Mouse (Mus musculus) hindbrain, postnatal 0 days (tissue): Measurements from ENCODE around the gene Pik3ap1. TPM values are rescaled to one million over a fixed set of nuclear protein-coding genes. Genes with fewer than 3 reads are reported as not detected.

Experiments
- ATAC-seq: fragments of 200-750 bp; cut with Nextera tagmentation; 2 replicates; pipeline ENCODE4 v1.8.0; 2017; ENCODE audit warnings: mild to moderate bottlenecking, moderate TSS enrichment, moderate library complexity
- DNase-seq: peaks from one replicate; pipeline ENCODE4 v3.0.0-alpha.2; 2015; ENCODE audit warnings: low spot score
- H3K27ac ChIP-seq: fragments of 300-500 bp; sonication (generic); 2 replicates; pipeline ENCODE4 v1.5.1; 2014; ENCODE audit warnings: mild to moderate bottlenecking
- H3K27me3 ChIP-seq: fragments of 300-500 bp; sonication (generic); 2 replicates; pipeline ENCODE4 v1.6.1; 2014; ENCODE audit warnings: low read length, mixed read lengths; ENCODE audit not compliant: insufficient read depth
- H3K36me3 ChIP-seq: fragments of 300-500 bp; sonication (generic); 2 replicates; pipeline ENCODE4 v1.6.1; 2014; ENCODE audit warnings: low read length, mixed read lengths; ENCODE audit not compliant: insufficient read depth
- H3K4me1 ChIP-seq: fragments of 300-500 bp; sonication (generic); 2 replicates; pipeline ENCODE4 v1.6.1; 2014; ENCODE audit warnings: antibody characterized with exemption, low read length, mixed read lengths; ENCODE audit not compliant: insufficient read depth
- H3K4me2 ChIP-seq: fragments of 300-500 bp; sonication (generic); 2 replicates; pipeline ENCODE4 v1.6.1; 2014; ENCODE audit warnings: low read depth, mild to moderate bottlenecking, low read length, moderate library complexity, mixed read lengths
- H3K4me3 ChIP-seq: fragments of 300-500 bp; sonication (generic); 2 replicates; pipeline ENCODE4 v1.5.1; 2014; ENCODE audit warnings: low read length
- H3K9ac ChIP-seq: fragments of 300-500 bp; sonication (generic); replicated peaks from 2 replicates; pipeline ENCODE4 v1.6.1; 2014; ENCODE audit warnings: mild to moderate bottlenecking, low read length, moderate library complexity, mixed read lengths
- H3K9me3 ChIP-seq: fragments of 300-500 bp; sonication (generic); 2 replicates; pipeline ENCODE4 v1.6.1; 2016; ENCODE audit warnings: low read length, mixed read lengths
- CTCF ChIP-seq: IDR thresholded peaks from 2 replicates; pipeline ENCODE4 v1.5.1; 2016; ENCODE audit warnings: antibody characterized with exemption, control low read depth, low read depth
- WGBS: fragments of 180-500 bp; shearing (Covaris S2); extraction: QIAGEN DNeasy Blood & Tissue Kit; methylation state at CpG from one replicate; pipeline ENCODE4 v1.1.7; 2014; 5-methylcytosine and 5-hydroxymethylcytosine counted together
- polyA plus RNA-seq: library from polyadenylated mRNA; unstranded; fragments of >200 nt; fragmentation: Nextera tagmentation; extraction: Ambion mirVana; gene quantifications from 2 replicates; pipeline ENCODE4 v1.2.1, GENCODE M21; 2015
- total RNA-seq: library from RNA; depleted of rRNA; stranded (reverse); fragments of >200 nt; gene quantifications from 2 replicates; pipeline ENCODE4 v1.2.3, GENCODE M21; 2014

Gene Pik3ap1
- total and polyA plus RNA-seq, 2 experiments from 2014 or later, result 1.1 to 1.7 TPM

DNA sequence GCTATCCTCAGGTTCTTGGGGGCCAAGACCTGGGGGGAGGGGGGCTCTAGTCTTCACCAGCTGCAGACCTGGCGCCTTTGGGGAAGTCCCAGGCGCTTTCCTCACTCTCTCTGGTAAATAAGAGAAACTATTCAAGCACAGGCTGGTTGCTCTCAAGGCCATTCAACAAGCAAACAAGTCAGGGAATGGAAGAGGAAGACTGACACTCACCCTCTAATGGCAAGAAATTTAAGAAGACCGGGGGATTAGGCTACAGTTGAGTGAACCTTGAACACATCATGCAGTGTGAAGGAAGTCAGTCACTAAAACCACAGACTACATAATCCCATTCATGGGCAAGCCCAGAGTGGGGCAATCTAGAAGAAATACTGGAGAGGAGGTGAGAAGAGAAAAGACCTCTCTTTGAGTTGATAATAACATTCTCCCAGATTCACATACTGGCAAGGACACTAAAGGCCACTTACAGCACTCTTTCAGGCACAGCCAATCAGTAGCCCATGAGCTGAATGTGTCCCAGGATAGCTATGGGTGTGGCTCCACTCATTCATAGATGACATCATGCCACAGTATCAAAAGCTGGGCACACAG lies 2.4 kb downstream of the Pik3ap1 start:
- WGBS, result 84% methylated on average over 3 of the region's 3 CpGs
- H3K27me3 ChIP-seq, result no peaks in the 10 kb centered on the region
- ATAC-seq (no peak), DNase-seq (no peak)
- no peaks in the 10 kb centered on the region for H3K9me3 ChIP-seq
- H3K27ac ChIP-seq, result no peak overlapping the region
- no peak overlapping the region for H3K4me3 ChIP-seq
- H3K4me1 ChIP-seq, result no peaks in the 10 kb centered on the region
- no peak overlapping the region for H3K9ac ChIP-seq
- no peak for TF ChIP-seq CTCF
- no peak overlapping the region for H3K4me2 ChIP-seq
- no peaks in the 10 kb centered on the region for H3K36me3 ChIP-seq

DNA sequence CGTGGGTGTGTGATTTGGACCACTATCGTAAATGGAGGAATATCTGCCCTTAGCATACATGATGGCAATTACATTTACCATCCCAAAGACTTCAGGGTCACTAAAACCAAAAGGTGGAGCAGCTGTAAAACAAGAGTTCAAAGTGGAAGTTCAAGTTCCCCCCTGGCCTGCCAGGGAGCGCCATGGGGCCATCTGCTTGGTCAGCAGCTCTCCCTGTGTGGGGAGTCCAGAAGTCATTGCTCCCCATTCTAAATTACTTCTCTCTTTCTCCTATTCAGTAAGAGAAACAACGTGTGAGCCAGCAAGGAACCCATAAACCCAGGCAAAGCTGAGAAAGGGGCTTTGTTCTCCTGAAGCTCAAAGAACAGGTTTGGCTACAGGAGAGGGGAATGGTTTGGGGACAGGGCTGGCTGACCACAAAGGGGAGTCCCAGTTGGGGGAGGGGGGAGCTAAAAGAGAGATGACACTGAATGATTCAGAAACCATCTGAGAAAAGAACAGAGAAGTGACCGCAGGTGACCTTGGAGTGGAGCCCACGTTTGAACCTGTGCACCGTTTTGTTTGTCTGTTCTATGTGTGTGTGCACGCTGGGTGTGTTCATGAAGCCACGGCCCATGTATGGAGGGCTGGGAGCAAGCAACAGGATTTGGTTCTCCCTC lies 3.2 kb downstream of the Pik3ap1 start:
- 78% methylated on average over 9 of the region's 9 CpGs for WGBS
- no peaks in the 10 kb centered on the region for H3K27me3 ChIP-seq
- no peaks in the 10 kb centered on the region for H3K36me3 ChIP-seq
- no peaks in the 10 kb centered on the region for H3K9me3 ChIP-seq
- no peak overlapping the region for H3K4me3 ChIP-seq
- DNase-seq, result no peak
- no peaks in the 10 kb centered on the region for H3K4me1 ChIP-seq
- no peak for TF ChIP-seq CTCF
- H3K9ac ChIP-seq, result no peak overlapping the region
- no peak overlapping the region for H3K4me2 ChIP-seq
- no peak for ATAC-seq
- no peak overlapping the region for H3K27ac ChIP-seq

DNA sequence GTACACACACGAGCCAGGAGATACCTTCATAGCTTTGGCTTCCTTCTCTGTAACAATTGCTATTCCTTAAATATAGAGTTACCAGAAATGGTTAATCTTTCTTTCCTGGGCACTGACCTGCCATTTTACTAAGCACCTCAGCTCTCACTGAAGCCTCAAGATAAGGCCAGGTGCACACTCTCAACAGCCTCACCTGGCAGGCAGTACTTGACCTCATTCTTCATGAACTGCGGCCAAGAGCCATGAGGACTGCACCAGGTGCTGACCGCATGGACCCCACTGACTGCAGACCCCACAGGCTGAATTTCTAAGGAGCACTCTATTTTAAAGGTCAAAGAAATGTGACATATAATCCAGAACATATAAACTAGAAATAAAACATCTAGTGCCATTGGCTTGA lies 5.7 kb downstream of the Pik3ap1 start:
- no peaks in the 10 kb centered on the region for H3K27me3 ChIP-seq
- TF ChIP-seq CTCF, result no peak
- 89% methylated on average over 3 of the region's 3 CpGs for WGBS
- H3K4me2 ChIP-seq, result no peak overlapping the region
- H3K9me3 ChIP-seq, result no peaks in the 10 kb centered on the region
- no peak overlapping the region for H3K4me3 ChIP-seq
- H3K36me3 ChIP-seq, result no peaks in the 10 kb centered on the region
- H3K4me1 ChIP-seq, result no peaks in the 10 kb centered on the region
- DNase-seq (no peak), ATAC-seq (no peak)
- H3K27ac ChIP-seq, result no peak overlapping the region
- H3K9ac ChIP-seq, result no peak overlapping the region

DNA sequence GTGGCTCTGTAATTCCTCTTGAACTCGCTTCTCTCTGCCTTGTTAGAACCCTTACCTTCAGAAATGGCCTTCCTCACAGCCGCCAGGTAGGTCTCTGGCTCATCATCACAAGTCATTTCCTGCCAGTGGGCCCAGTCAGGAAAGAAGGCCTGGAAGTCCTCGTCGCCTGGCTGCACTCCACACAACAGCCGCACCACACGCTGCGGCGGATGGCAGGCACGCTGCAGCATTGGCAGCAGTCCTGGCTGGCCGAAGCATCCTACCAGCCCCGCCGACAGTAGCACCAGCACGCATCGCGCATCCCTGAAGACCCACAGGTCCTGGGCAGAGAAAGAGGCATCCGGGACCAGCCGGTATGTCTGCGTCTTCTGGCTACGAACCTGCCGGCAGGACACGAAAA lies 9.1 kb downstream of the Pik3ap1 start:
- Histone ChIP-seq H3K27me3 (no peaks in the 10 kb centered on the region), H3K4me3 (no peak overlapping the region), H3K36me3 (no peaks in the 10 kb centered on the region), H3K27ac (no peak overlapping the region), H3K4me2 (no peak overlapping the region), H3K4me1 (no peaks in the 10 kb centered on the region), H3K9ac (no peak overlapping the region), H3K9me3 (no peaks in the 10 kb centered on the region)
- DNase-seq (peak; percentile 38), ATAC-seq (no peak)
- no peak for TF ChIP-seq CTCF
- 69% methylated on average over 21 of the region's 21 CpGs for WGBS

DNA sequence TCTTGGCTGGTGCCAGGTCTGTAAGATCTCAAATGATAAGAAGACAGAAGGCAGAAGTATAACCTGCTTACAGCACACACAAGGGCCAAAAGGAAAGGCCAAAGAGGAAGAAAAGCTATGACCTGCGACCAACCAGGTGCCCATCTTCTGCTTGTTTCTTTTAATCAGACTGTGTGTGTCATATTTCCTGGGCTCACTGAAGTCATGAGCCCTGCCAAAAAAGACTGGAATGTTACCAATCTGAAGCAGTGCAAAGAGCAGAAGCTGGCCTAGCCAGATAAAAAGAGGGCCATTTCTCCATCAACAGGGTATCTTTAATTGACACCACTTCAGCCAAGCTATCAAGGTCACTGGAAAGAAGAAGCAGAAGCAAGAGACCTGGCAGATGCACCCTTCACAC lies 9.8 kb downstream of the Pik3ap1 start:
- no peak for TF ChIP-seq CTCF
- H3K9me3 ChIP-seq, result no peaks in the 10 kb centered on the region
- H3K9ac ChIP-seq, result no peak overlapping the region
- no peak overlapping the region for H3K4me3 ChIP-seq
- WGBS, result 89% methylated on average over 1 of the region's 1 CpGs
- no peak overlapping the region for H3K4me2 ChIP-seq
- DNase-seq (no peak), ATAC-seq (no peak)
- H3K4me1 ChIP-seq, result no peaks in the 10 kb centered on the region
- no peaks in the 10 kb centered on the region for H3K36me3 ChIP-seq
- H3K27ac ChIP-seq, result no peak overlapping the region
- no peaks in the 10 kb centered on the region for H3K27me3 ChIP-seq

DNA sequence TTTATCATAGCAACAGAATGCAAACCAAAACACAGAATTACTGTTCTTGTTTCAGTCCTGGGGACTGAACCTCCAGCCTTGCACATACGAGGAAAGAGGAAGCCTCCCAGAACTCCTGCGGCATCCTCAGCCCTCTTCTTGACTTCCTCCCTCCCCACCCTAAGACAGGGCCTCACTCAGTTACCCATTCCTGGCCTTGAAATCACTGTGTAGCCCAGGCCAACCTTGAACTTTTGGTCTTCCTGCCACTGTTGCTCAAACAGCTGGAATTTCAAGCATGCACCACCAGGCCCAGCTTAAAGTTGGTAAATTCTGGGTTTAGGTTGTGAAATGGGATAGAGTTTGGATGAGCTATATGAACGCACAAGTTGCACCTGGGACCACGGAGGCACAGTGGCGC lies 10.2 kb downstream of the Pik3ap1 start:
- H3K9ac ChIP-seq, result no peak overlapping the region
- H3K4me2 ChIP-seq, result no peak overlapping the region
- DNase-seq (no peak), ATAC-seq (no peak)
- H3K9me3 ChIP-seq, result no peaks in the 10 kb centered on the region
- H3K27me3 ChIP-seq, result no peaks in the 10 kb centered on the region
- 88% methylated on average over 5 of the region's 5 CpGs for WGBS
- no peak overlapping the region for H3K27ac ChIP-seq
- H3K4me1 ChIP-seq, result no peaks in the 10 kb centered on the region
- TF ChIP-seq CTCF, result no peak
- H3K36me3 ChIP-seq, result no peaks in the 10 kb centered on the region
- no peak overlapping the region for H3K4me3 ChIP-seq

DNA sequence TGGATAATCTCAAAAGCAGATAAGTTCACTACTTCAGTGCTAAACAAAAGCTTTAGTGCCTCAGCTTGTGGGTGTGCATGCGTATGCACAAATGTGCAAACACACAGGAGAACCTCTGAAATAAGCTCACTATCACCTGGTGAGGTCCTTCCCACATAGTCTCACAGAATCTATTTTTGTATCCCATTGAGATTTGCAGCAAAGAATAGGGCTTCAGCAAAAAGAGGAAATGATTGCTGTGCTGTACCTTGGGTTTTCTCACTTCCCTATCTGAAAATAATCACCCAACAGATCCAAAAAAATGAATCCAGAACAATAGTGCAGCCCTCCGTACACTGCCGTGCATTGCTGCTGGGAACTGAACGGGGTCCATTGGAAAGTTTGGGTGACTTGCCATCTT lies 12.6 kb downstream of the Pik3ap1 start:
- DNase-seq, result no peak
- 88% methylated on average over 4 of the region's 4 CpGs for WGBS
- TF ChIP-seq CTCF, result no peak
- no peak overlapping the region for H3K4me2 ChIP-seq
- H3K4me1 ChIP-seq, result no peaks in the 10 kb centered on the region
- no peaks in the 10 kb centered on the region for H3K36me3 ChIP-seq
- H3K27ac ChIP-seq, result no peak overlapping the region
- H3K4me3 ChIP-seq, result no peak overlapping the region
- no peaks in the 10 kb centered on the region for H3K9me3 ChIP-seq
- ATAC-seq, result no peak
- no peak overlapping the region for H3K9ac ChIP-seq
- H3K27me3 ChIP-seq, result no peaks in the 10 kb centered on the region
